Mouse (Mus musculus): ENCODE results near the gene Cela1. TPM values are rescaled to one million over a fixed set of nuclear protein-coding genes. Genes with fewer than 3 reads are reported as not detected.
A peak's percentile ranks its signal among the peaks of the same experiment; 100 is the strongest.

The Cela1 gene
- polyA plus RNA-seq (2017; shearing (Covaris generic)), result 10 to 100 TPM in 1 of 2 experiments, 1 to 10 TPM in 1; 6.7 to 10.3 TPM

DNA sequence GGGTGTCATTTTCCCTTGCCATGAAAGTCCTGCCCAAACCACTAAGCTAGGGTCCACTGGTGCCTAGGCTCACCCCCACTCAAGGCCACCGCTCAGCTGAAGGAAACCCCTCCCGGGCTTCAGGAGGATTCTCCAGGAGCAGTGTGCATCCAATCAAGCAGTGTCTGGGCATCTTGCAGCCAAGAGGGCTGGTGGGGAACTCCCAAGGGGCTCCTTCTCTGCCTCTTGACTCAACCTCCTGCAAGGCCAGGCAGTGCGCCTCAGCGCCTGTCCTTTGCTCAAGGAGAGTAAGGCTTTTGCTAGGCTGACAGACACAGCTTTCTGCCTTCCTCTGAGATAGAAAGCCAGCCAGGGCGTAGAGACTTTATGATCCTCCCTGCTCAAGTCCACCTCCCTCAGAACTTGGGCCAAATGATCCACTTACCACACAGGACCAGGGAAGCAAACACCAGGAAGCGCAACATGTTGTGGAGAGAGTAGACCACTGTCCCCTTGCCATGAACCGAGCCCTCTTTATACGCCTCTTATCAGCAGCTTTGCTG lies at the start of gene Cela1:
Cela1 (minus strand) TSS at position 492 of the 542 bp plus-strand sequence.
- ATAC-seq, result peak; percentile 47

DNA sequence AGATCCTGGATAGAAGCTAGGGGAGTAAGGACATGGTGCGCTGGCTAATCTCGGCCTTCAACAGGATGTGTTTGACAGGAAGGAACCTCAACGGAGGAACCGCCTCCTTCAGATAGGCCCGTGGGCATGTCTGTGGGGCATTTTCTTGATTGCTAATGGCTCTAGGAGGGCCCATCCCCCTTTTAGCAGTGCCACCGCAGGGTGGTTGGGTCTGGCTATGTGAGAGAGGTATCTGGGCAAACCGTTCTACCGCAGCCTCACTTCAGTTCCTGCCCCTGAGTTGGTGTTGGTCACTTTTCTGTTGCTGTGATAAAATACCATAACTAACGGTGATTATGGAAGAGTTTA lies 48.2 kb upstream of the Cela1 start:
- ATAC-seq, result no peak

DNA sequence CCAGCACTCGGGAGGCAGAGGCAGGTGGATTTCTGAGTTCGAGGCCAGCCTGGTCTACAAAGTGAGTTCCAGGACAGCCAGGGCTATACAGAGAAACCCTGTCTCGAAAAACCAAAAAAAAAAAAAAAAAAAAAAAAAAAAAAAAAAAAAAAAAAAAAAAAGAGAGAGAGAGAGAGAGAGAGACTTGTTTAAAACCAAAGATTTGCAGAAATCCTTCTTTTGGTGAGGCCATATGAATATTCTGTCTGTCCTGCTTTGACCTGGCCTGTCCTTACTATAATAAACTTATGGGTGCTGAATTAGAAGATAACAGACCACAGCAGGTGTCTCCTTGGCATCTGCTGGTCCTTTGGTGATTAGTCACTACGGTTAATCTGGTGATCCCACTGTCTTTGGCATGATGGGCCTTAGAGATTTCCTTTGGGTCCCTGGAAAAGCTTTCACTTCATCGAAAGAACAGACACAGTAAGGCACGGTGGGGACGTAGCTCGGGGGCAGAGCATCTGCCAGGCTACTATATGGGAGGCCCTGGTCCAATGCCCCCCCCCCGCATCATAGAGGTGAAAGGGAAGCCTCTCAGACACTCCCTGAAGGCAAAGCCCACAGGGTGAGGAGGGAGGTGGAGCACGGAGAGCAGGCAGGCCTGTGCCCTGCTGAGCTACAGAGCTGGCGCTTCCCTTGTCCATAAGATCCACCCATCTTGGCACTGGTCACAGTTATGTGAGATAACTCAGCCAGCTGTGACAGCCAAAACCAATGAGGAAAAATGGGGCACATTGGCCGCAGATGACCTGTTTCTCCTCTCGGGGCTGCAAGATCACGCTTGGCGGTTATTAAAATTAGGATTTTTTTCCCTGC lies 47.6 kb upstream of the Cela1 start:
- no peak for ATAC-seq

DNA sequence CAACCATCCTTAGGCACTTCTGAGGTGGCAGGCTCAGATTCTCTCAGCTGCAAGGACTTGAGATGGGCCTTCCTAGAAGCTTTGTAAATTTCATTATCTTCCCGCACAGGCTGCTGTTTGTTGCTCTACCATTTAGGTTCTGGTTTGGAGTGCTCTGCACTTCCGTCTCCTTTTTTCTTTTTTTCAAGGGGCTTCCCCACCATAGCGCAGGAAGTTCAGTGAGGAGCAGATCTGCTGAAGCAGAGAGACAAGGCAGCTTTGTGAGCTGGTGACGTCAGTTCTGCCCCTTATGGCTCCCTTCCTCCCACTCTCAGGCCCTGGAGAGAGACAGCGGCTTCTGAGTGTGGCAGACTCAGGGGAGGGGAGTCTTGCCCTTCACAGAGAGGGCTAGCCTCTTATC lies 44.9 kb upstream of the Cela1 start:
- ATAC-seq, result peak; percentile 90

DNA sequence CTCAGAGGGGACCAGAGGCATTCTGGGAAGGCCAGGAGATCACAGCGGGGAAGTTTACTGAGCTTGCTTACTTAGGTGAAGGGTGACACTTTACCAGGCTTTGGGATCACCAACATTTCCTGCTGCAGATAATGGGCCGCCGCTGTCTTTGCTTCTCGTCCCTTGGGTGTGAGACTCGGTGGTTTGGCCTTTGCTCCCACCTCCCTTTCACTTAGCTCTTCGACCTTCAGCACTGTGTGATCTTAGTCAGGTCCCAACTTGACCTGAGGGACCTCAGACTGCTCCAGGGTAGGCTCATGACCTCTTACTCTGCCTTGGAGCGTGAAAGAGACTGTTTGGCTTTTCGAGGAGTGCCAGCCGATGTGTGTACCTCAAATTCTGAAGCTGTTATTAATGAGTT lies 43.4 kb upstream of the Cela1 start:
- ATAC-seq, result no peak

DNA sequence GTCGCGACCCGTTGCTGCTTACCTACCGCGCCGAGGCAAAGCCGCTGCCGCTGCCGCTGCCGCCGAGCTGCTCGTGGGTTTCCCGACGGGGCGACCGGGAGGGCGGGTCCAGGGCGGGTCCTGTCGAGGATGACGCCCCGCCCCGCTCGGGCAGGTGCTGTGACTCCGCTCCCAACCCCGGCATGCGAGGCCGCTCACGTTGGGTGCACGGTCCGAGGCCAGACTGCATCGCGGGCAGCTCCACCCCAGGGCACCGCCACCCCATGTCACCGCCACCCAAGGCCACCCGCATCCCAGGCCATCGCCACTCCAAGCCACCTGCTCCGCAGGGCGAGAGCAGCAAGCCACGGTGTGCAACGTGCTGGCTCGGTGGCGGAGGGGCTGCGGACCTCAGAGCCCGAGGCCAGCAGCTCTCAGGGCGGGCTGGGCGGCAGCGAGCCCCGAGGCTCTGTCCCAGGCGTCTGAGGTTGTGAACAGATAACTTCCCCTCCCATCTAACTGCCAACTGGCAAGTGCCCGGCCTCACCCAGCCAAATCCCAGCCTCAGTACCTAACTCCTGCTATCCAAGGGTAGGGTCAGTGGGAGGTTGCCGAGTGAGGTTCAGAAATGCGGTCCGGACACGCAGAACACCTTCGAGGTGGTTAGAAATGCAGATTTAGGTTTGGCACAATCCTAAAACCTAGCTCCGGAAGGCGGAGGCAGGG lies 41.7 kb upstream of the Cela1 start, which contains the start of gene Galnt6:
Galnt6 (minus strand) TSS at position 96 of the 705 bp plus-strand sequence.
- ATAC-seq, result no peak

DNA sequence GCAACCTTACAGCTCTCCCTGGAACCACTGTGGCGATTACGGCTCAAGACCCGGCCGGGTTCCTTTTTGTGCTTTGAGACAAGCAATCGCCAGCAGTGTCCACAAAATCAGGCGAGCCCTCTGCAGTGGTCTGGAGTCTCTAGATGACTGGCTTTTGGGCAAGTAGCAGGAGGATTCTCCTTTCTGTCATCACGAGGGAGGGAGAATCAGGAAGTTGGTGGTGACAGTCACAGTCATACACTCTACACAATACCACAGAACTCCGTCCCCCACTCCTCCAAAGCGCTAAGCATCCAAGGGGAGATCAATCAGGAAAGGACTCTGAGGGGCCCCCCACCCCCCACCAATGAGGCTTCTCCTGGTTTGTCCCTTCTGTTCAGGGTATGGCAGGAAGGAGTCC lies 40.9 kb upstream of the Cela1 start:
- ATAC-seq, result no peak

DNA sequence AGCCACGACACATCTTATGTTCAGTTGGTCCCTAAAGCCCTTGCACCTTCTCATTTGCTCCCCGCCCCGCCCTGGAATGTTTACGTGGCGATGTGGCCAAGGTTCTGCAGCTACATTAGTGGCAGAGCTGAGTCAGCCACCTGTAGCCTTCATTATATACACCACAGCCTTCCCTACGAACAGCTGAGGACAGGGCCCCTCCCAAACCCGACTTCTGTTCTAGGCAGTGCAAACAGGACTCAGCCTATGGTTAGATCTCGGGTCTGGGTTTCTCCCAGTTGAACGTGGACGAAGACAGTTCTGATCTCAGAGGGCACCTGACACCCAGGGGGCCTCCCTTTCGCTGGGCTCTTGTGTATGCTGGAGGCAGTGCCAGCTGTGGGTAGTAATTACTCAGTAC lies 40.1 kb upstream of the Cela1 start:
- peak; percentile 20 for ATAC-seq

DNA sequence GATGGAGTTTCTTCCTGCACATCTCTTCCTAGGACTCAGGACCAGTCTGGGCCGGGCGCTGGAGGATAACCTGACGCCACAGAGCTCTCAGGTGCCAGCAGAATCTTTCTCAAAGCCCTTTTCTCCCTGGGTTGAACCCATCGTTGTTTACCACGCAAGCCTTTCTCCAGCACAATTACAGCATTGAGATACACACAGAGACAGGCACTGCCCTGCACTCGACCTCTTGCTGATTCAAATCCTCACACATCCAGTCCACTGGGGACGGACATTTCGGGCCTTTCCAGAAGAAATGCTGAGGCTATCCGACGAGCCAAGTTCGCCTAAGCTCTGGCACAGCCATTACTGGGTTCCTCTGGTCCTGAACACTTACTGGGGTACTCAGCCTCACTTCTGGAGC lies 39.0 kb upstream of the Cela1 start:
- no peak for ATAC-seq

DNA sequence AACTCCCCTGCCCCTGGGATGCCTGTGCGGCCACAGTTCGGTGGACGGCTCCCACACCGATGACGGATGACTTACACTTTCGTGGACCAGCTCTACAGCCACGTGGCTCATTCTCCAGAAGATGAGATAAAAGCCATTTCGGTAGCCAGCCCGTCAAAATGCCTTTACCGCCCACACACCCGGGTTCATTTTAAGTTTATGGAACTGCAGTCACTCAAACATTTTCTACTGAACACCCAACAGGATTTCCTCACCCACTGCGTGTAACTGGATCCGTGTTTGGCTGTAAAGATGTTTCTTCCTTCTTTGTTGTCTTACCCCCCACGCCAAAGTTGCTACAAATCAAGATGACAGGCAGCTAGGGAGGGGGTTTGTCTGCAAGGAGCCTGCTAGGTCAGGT lies 35.8 kb upstream of the Cela1 start:
- ATAC-seq, result peak; percentile 29

DNA sequence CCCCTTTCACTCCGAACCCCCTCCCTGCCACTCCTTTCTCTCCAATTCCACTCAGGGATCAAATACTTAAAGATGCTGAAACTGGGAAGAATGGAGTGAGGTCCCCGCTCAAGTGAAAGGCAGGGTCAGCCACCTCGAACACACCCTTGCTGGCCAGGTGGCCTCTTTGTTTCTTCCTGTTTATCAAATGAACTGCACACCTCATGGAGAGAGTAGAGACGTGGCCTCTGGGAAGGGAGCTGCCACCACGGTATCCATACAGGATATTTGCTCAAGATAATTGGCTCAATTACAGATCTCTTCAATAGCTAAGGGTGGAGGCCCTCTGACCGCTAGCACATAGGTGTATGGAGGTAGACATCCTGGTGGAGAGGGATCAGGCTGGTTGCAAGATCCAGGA lies 34.8 kb upstream of the Cela1 start:
- ATAC-seq, result no peak

DNA sequence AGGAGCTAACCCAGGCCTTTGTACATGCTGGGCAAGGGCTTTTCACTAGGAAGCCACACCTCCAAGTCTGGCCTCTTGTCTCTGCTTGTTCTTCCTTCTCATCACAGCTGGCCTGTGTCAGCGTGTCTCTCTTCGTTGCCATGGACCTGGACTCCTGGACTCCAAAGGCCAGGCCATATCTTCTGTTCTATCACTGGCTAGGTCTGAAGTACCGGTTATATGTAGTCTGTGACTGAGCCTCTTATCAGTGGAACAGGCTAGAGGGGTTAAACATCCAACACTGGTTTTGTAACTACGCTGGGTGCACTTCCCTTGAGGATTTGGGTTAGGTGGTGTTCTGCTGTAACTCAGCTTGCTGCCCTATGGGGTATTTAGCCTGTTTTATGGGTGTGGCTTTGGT lies 34.3 kb upstream of the Cela1 start:
- no peak for ATAC-seq

DNA sequence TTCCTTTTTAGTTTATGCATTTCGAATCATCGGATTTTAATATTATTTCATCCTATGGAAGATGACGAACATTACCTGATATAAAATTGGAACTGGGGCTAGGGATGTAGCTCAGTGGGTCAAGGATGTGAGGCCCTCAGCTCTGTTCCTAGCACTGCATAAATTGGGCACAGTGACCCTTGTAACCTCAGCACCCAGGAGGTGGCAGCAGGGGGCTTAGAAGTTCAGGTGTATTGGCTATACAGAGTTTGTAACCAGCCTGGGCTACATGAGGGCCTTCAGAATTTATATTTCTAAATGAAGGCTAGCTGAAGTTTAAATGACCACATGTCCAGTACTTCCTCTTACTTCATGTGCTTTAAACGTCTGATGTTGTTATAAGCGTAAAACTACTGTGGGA lies 33.7 kb upstream of the Cela1 start:
- ATAC-seq, result no peak

DNA sequence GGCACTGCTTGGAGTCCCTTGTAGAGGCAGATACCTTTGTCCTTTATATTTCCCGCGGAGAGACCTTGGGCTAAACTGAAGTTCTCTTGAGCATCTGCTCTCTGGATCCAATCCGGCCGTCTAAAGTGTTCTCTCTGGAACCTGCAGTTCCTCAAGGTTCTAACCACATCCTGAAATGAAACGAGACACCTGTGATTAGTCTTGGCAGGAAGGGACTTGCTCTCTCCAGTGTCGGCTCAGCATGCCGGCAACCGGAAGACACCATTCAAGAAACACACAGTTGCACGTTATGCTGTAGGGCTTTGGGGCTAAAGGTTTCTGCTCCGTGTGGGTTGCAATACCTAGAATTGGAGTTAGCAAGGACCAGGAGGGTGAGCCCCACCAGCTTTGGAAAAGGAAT lies 32.3 kb upstream of the Cela1 start:
- ATAC-seq, result peak; percentile 92

DNA sequence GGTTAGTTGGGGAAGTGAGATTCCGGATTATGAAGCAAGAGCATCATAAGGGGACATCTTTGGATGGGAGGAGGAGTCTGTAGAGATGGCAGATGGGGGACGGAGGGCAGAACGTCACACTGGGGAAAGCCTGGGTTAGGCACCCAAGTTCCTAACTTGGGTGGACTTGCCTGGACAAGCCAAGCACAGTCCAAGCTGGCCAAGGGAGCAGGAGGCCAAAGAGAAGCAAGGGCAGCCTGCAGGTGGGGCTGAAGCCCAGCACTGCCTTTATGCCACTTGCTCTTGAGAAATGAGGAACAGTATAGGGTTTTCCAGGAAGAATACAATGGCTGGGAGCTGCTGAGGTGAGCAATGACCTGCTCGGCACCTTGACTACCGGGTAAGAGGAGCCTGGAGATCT lies 31.5 kb upstream of the Cela1 start:
- ATAC-seq, result no peak

DNA sequence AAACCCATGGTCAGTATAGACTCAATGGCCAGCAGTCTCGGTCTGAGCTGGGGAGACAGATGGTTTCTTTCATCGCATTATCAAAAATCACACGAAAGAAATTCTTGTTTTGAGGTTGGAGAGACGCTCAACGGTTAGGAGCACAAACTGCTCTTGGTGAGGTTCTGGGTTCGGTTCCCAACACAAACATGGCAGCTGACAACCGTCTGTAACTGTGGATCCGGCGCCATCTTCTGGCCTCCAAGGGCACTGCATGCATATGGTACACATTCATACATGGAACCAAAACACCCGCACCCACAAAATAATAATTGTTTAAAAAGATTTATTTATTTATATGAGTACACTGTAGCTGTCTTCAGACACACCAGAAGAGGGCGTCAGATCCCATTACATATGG lies 30.9 kb upstream of the Cela1 start:
- no peak for ATAC-seq

DNA sequence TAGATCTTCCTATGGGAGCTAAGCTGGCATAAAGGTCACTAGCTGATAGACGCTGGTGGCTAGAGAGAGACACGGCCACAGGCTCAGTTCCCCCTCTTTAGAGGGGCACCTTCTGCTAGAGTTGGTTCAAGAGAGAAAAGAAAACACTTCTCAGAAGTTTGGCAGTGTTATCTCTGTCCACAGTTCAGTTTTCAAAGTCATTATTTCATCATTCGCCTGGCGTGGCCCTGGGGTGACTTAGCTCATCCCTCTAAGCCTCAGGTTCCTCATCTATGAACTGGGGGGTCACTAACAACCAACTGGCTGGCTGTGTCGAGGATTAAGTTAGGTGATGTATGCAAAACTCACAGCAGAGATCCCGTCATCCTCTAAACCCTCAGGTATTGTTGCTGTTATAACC lies 30.2 kb upstream of the Cela1 start:
- no peak for ATAC-seq

DNA sequence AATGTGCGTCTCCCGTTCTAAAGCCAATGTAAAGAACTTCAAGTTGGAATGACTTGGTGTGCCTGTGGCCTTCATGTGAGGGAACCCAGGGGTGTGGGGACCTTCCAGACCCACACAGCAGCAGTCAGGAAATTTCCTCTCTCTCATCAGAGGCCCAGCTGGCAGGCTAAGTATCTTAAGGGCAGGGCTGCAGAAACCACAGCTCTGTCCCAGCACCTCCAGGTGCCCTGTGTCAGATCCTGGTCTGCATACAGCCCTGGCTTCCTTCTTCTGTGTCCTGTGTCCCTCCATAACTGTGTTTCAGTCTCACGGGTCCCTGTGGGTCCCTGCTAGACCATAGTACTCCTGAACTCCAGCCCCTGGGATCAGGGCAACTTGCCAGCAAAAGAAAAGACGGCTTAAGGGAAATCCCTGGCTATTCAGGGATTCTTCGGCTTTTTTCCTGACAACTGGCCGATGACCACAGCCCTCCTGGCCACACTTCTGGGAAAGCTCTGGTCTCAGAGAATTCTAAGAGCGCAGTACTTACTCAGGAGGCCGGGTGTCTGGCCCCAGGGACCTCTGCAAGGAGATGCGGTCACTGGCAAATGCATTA lies 27.8 kb upstream of the Cela1 start:
- no peak for ATAC-seq

DNA sequence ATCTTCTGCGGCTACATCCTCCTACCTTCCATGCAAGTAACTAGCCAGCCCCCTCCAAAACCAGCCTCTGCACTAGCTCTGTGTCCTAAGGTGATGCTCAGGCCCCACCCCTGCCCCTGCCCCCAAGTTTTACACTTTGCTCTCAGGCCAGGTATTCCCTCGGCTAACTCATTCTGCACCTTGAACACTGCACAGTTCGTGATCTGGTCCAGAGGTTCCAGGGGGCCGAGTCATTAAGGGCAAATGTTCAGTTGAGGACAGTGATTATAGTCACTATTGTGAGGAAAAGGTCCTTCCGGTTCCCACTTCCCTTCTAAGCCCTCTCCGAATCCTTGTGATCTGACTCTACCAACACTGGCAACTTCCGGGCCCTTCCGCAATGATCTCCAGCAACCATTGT lies 26.7 kb upstream of the Cela1 start:
- no peak for ATAC-seq

DNA sequence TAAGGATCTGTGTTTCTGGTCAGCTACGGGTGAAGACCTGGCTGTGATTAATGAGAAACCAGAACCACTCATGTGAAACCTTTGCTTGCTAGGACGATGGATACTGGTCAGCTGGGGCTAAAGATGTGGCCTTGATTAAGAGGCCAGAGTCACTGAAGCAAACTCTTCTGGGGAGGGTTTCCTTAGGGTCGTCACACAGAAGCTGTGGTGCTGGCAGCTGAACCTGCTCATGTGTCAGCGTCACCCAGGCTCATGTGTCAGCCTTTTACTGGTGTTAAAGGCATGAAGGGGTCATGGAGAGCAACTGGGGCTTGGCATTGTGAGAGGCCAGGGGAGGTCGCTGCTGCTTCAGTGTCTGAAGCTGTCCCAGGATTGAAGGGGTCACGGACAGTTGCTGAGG lies 23.1 kb upstream of the Cela1 start:
- ATAC-seq, result no peak

DNA sequence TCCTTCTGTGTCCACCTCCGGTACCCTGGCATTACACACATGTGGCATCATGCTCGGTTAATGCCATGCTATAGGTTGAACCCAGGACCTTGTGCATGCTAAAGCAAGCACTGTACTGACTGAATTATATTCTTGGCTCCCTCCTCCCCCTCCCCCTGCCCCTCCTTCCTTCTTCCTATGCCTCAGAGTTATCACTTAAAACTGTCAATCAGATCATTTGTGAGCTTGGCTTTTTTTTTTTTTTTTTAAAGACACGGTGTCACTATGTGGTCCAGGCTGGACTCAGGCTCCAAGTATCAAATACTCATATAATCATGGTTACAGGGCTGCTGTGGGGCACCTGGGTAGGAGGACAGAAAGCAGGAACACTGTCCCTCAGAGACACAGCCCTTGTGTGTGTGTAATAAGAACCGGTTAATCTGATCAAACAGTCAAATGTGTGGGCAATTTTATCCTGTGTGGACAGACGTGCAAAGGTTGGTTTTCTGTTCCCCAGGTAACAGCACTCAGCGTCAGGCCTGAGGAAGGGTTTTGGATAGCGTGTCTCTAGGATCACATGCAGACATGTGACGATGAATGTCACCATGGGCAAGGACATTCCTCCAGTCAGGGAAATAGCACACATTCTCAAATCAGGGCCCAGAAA lies 20.8 kb upstream of the Cela1 start:
- ATAC-seq, result no peak

DNA sequence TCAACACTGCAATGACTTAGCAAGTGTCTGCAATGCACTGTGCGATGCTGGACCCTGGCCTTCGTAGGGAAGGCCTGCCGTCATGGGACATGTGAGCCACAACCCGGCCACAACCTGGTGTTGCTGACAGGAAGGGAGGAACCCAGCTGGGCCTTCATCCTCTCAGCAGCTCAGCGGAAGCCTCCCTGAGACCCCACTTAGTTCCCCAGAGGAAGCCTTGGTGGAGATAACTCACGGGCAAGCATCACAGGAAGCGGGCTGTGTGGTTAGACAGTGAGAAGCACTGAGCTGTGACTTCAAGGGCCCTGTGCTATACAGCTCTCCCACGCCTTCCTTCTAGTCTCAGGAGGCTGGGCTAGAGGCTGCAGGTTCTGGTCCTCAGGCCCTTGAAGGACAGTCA lies 18.5 kb upstream of the Cela1 start:
- peak; percentile 98 for ATAC-seq

DNA sequence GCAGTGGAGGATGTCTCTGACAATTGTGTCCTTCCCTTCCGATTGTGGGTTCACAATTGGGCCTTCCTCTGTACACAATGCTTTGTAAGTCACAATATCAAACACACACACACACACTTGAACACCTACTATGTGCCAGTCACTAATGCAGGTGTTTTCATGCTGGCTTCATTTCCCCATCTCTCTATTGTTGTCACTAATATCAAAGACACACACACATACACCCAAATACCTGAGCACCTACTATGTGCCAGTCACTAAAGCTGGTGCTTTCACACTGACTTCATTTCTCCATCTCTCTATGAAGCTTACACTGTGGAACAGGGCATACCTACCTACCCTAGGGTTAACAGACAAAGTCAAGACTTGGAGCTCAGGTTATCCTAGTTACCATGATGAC lies 17.7 kb upstream of the Cela1 start:
- no peak for ATAC-seq
